Mouse (Mus musculus): Measurements from ENCODE around the gene Tbc1d1.

Gene Tbc1d1

GRCm38 (mm10) chr5:64375851-64376250 lies 219.7 kb downstream of the Tbc1d1 start:
- DNase-seq (ENCODE audit: extremely low read depth, insufficient read length, low spot score), result no peak

- DNase-seq (ENCODE audit: extremely low read depth, insufficient read length, low spot score), result no peak
Observed at GRCm38 (mm10) chr5:64376466-64376865, 220.4 kb downstream of the Tbc1d1 start.

GRCm38 (mm10) chr5:64377705-64378104 lies 221.6 kb downstream of the Tbc1d1 start:
- DNase-seq (ENCODE audit: extremely low read depth, insufficient read length, low spot score), result no peak

GRCm38 (mm10) chr5:64378591-64379275 lies 222.6 kb downstream of the Tbc1d1 start:
- DNase-seq (ENCODE audit: extremely low read depth, insufficient read length, low spot score), result no peak

GRCm38 (mm10) chr5:64379829-64380228 lies 223.7 kb downstream of the Tbc1d1 start:
- no peak for DNase-seq (ENCODE audit: extremely low read depth, insufficient read length, low spot score)

- DNase-seq (ENCODE audit: extremely low read depth, insufficient read length, low spot score), result no peak
Observed at GRCm38 (mm10) chr5:64380698-64381375, 224.7 kb downstream of the Tbc1d1 start.

GRCm38 (mm10) chr5:64381538-64381937 lies 225.4 kb downstream of the Tbc1d1 start:
- DNase-seq (ENCODE audit: extremely low read depth, insufficient read length, low spot score), result no peak

- DNase-seq (ENCODE audit: extremely low read depth, insufficient read length, low spot score), result peak; percentile 45
Observed at GRCm38 (mm10) chr5:64382451-64383057, 226.4 kb downstream of the Tbc1d1 start.

GRCm38 (mm10) chr5:64383215-64383614 lies 227.1 kb downstream of the Tbc1d1 start:
- no peak for DNase-seq (ENCODE audit: extremely low read depth, insufficient read length, low spot score)

- no peak for DNase-seq (ENCODE audit: extremely low read depth, insufficient read length, low spot score)
Observed at GRCm38 (mm10) chr5:64384546-64384945, 228.4 kb downstream of the Tbc1d1 start.

- no peak for DNase-seq (ENCODE audit: extremely low read depth, insufficient read length, low spot score)
Observed at GRCm38 (mm10) chr5:64386996-64387395, 230.9 kb downstream of the Tbc1d1 start.

GRCm38 (mm10) chr5:64389202-64389929 lies 233.3 kb downstream of the Tbc1d1 start:
- peak; percentile 64 for DNase-seq (ENCODE audit: extremely low read depth, insufficient read length, low spot score)

GRCm38 (mm10) chr5:64391346-64391745 lies 235.2 kb downstream of the Tbc1d1 start:
- DNase-seq (ENCODE audit: extremely low read depth, insufficient read length, low spot score), result no peak

- DNase-seq (ENCODE audit: extremely low read depth, insufficient read length, low spot score), result no peak
Observed at GRCm38 (mm10) chr5:64392426-64393020, 236.4 kb downstream of the Tbc1d1 start.

- DNase-seq (ENCODE audit: extremely low read depth, insufficient read length, low spot score), result no peak
Observed at GRCm38 (mm10) chr5:64393530-64393929, 237.4 kb downstream of the Tbc1d1 start.

- DNase-seq (ENCODE audit: extremely low read depth, insufficient read length, low spot score), result no peak
Observed at GRCm38 (mm10) chr5:64398155-64398554, 242.1 kb downstream of the Tbc1d1 start.

GRCm38 (mm10) chr5:64400742-64401141 lies 244.6 kb downstream of the Tbc1d1 start:
- no peak for DNase-seq (ENCODE audit: extremely low read depth, insufficient read length, low spot score)

Measured in 3134 (cell line).